Mouse (Mus musculus): Measurements from ENCODE around the gene Fev. TPM values are rescaled to one million over a fixed set of nuclear protein-coding genes. Genes with fewer than 3 reads are reported as not detected.

Gene Fev
- polyA plus RNA-seq, 1 experiment from 2014 or later: 7.6 TPM

DNA sequence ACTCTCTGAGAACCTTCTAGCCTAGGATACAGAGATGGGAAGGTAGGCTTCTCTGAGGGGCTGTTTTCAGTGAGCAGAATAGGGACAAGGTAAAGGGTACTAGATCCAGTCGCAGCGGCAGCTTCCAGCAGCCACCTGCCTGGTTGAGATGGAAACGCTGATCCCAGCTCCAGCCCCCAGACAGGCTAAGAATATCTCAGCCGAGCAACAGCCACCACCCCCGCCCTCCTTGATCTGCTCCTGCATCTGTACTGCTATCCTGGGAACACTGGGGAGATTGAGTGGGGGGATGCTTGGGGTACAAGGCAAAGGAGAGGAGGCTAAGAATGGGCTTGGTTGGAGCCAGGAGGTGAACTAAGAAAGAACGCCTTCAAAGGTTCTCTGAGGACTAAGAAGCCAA is 35.0 kb downstream of the Fev start:
- Histone ChIP-seq H3K4me1 (peaks cover 36% of the 10 kb centered on the region), H3K4me2 (replicated peaks) (no peak overlapping the region), H3K9me3 (replicated peaks) (no peaks in the 10 kb centered on the region), H3K27ac (no peak overlapping the region), H3K27me3 (peaks cover 36% of the 10 kb centered on the region), H3K36me3 (no peaks in the 10 kb centered on the region), H3K4me3 (no peak overlapping the region), H3K9ac (no peak overlapping the region)
- no peak for ATAC-seq (ENCODE audit: low FRiP score)
- 29% methylated on average over 6 of the region's 6 CpGs for WGBS

GRCm38 (mm10) chr1:74848946-74849345 is 36.3 kb downstream of the Fev start:
- Histone ChIP-seq H3K4me3 (no peak overlapping the region), H3K27me3 (peaks cover 33% of the 10 kb centered on the region), H3K4me2 (replicated peaks) (no peak overlapping the region), H3K36me3 (no peaks in the 10 kb centered on the region), H3K9me3 (replicated peaks) (no peaks in the 10 kb centered on the region), H3K9ac (no peak overlapping the region), H3K27ac (no peak overlapping the region), H3K4me1 (peaks cover 28% of the 10 kb centered on the region)
- WGBS: 74% methylated on average over 5 of the region's 5 CpGs
- no peak for ATAC-seq (ENCODE audit: low FRiP score)

DNA sequence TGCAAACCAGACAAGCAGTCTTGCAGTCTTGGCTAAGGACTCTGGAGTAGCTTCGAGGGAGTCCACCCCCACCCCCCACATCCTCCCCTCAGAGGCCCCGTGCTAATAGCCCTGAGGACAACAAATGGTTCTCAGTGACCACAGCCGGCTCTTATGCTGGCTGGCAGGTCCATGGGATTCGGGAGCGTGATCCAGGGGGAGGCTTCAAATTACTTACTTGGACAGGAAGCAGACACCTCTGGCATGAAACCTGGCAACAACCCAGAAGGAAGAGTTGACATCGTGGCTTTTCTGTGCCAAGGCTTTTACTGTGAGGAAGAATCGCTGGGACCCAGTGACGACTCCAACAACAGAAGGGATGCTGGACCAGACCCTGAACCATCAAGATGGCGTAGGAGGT is 38.9 kb downstream of the Fev start:
- Histone ChIP-seq H3K27ac (no peak overlapping the region), H3K4me2 (replicated peaks) (no peak overlapping the region), H3K9ac (no peak overlapping the region), H3K4me1 (peaks cover 11% of the 10 kb centered on the region), H3K36me3 (no peaks in the 10 kb centered on the region), H3K9me3 (replicated peaks) (no peaks in the 10 kb centered on the region), H3K4me3 (no peak overlapping the region), H3K27me3 (peaks cover 16% of the 10 kb centered on the region)
- 49% methylated on average over 9 of the region's 9 CpGs for WGBS
- ATAC-seq (ENCODE audit: low FRiP score): no peak

GRCm38 (mm10) chr1:74843090-74843489 is 42.1 kb downstream of the Fev start:
- no peaks in the 10 kb centered on the region for H3K27me3 ChIP-seq
- H3K27ac ChIP-seq: no peak overlapping the region
- no peaks in the 10 kb centered on the region for H3K4me1 ChIP-seq
- no peaks in the 10 kb centered on the region for H3K9me3 ChIP-seq (replicated peaks)
- no peak overlapping the region for H3K4me2 ChIP-seq (replicated peaks)
- no peak for ATAC-seq (ENCODE audit: low FRiP score)
- no peaks in the 10 kb centered on the region for H3K36me3 ChIP-seq
- 83% methylated on average over 5 of the region's 5 CpGs for WGBS
- no peak overlapping the region for H3K9ac ChIP-seq
- no peak overlapping the region for H3K4me3 ChIP-seq

- Histone ChIP-seq H3K27ac (no peak overlapping the region), H3K9me3 (replicated peaks) (no peaks in the 10 kb centered on the region), H3K4me2 (replicated peaks) (no peak overlapping the region), H3K9ac (no peak overlapping the region), H3K4me1 (0 out of 2 replicates have a peak, but pooled peaks cover 2% of the 10 kb centered on the region), H3K4me3 (no peak overlapping the region), H3K36me3 (no peaks in the 10 kb centered on the region), H3K27me3 (peaks cover 3% of the 10 kb centered on the region; the same call in 1 of the 2 replicates)
- WGBS: 74% methylated on average over 3 of the region's 3 CpGs
- no peak for ATAC-seq (ENCODE audit: low FRiP score)
Measured at GRCm38 (mm10) chr1:74833255-74833654, 52.0 kb downstream of the Fev start.

MicroRNAs within 50 kb of the gene (microRNA counts, 519-probe panel; counts per million panel counts)
- 4,127 counts per million, percentile 83 among the panel's probes with 10 or more counts for microRNA mmu-miR-375

Small RNA genes within 50 kb of the gene (microRNA-seq; reads per million reads assigned to microRNA genes)
- 1,476 reads per million, percentile 78 among the genes with 10 or more reads in this experiment for gene Mir375

Other genes with a start within 250 kb of the Fev start
- 27.1 and 36.5 TPM in 2 replicates for gene Ttll4, start 223.7 kb downstream of the Fev start, polyA plus RNA-seq (2016; fragmentation: Nextera tagmentation; extraction: Ambion mirVana)
- 3.2 and 4.6 TPM in 2 replicates for gene Cyp27a1, start 171.8 kb downstream of the Fev start, polyA plus RNA-seq (2016; fragmentation: Nextera tagmentation; extraction: Ambion mirVana)
- 0.21 and 0.38 TPM in 2 replicates for gene Prkag3, start 136.2 kb downstream of the Fev start, polyA plus RNA-seq (2016; fragmentation: Nextera tagmentation; extraction: Ambion mirVana)
- 9.6 and 11.4 TPM in 2 replicates for gene Wnt6, start 113.5 kb downstream of the Fev start, polyA plus RNA-seq (2016; fragmentation: Nextera tagmentation; extraction: Ambion mirVana)
- gene Wnt10a, start 93.9 kb downstream of the Fev start, polyA plus RNA-seq (2016; fragmentation: Nextera tagmentation; extraction: Ambion mirVana): 1.2 and 2.3 TPM in 2 replicates
- gene Cdk5r2, start 30.5 kb downstream of the Fev start, polyA plus RNA-seq (2016; fragmentation: Nextera tagmentation; extraction: Ambion mirVana): 6.9 and 7.5 TPM in 2 replicates
- gene Cryba2, start 7.7 kb upstream of the Fev start, polyA plus RNA-seq (2016; fragmentation: Nextera tagmentation; extraction: Ambion mirVana): 1.6 and 2.8 TPM in 2 replicates
- gene Cfap65, start 50.2 kb upstream of the Fev start, polyA plus RNA-seq (2016; fragmentation: Nextera tagmentation; extraction: Ambion mirVana): 0.85 and 1.9 TPM in 2 replicates
- 0.14 and 0.83 TPM in 2 replicates for gene Ihh, start 66.3 kb upstream of the Fev start, polyA plus RNA-seq (2016; fragmentation: Nextera tagmentation; extraction: Ambion mirVana)
- 10.5 and 12.8 TPM in 2 replicates for gene Nhej1, start 239.8 kb upstream of the Fev start, polyA plus RNA-seq (2016; fragmentation: Nextera tagmentation; extraction: Ambion mirVana)
- 0.10 TPM in 1 of 2 replicates, not detected in the other for gene Slc23a3, start 248.5 kb upstream of the Fev start, polyA plus RNA-seq (2016; fragmentation: Nextera tagmentation; extraction: Ambion mirVana)

Data from hindbrain, embryonic 12.5 days (tissue).